Mouse (Mus musculus): Measurements from ENCODE around the gene Fcrl1.

DNA sequence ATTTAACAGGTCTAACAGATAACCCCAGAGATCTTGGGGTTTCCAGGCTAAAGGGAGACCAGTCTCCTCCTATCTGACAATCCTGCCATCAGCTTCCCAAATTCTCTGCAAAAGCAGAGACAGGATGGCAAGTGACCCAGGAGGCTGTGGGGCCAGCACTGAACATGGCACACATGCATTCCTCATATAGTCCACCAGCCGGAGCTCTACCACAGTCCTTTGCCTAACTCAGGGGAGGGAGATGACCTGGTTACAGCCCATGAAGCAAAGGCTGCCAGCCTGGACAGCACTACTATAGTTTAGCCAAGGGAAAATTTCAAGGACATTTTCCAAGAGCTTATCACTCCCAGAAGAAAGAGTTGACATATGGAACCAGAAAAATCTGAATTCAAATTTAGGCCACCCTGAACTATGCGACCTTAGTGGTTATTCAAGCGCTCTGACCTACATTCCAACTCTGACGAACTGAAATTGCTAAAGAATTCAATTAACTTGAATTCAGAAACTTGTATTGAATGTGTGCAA is 46.3 kb downstream of the Fcrl1 start:
- TF ChIP-seq POLR2A (IDR thresholded peaks at IDR 0.05; ENCODE audit: insufficient read depth, low read length), result no peak
- no peak for TF ChIP-seq EP300 (IDR thresholded peaks at IDR 0.05; ENCODE audit: insufficient read depth, low read depth, low read length)

All from ES-Bruce4 (cell line).